Mouse (Mus musculus) neutrophil, adult 83 days (primary cell): ENCODE results near the gene Srrm3. TPM values are rescaled to one million over a fixed set of nuclear protein-coding genes. Genes with fewer than 3 reads are reported as not detected.

Experiments used
- total RNA-seq, 2 experiments: library from RNA; stranded (reverse); gene quantifications; one replicate each; pipeline ENCODE4 v1.2.4; 2023

The Srrm3 gene
- not detected for total RNA-seq

DNA sequence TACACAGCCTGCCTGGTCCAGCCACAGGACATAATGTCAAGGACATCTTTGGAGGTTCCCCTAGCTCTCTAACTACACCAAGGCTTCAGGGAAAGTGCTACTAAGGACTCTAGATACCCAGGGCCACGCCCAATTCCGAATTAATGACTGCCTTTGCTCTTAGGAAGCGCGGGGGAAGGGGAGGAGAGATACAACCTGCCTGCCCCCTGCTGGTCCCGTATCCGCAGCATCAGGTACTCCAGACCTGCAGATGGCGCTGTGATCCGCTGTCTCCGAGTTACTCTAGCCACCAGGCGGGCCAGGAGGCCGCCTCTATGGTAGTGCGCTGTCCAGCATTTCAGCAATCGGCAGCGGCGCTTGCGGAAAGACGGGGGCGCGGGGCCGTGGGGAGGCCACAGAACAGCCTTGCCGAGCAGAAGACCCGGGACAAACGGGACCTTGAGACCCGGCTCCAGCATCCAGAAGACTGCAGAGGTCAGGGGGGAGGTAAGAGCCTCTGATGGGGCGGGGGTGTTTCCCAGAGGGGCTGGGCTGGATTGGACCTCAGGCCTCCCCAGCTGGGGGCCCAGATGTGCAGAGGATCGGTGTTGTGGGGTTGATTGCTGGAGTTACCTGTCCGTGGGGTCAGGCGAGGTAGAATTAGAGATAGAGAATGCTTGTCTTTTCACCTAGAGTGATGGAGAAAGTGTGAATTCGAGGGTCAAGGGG is at the start of gene Srrm3:
Srrm3 (plus strand) TSS at position 336 of the 708 bp plus-strand sequence.

GRCm38 (mm10) chr5:135777796-135778470 is 28.8 kb upstream of the Srrm3 start, which contains the start of gene Styxl1:
Gene Styxl1 (minus strand): TSS chr5:135778385.

DNA sequence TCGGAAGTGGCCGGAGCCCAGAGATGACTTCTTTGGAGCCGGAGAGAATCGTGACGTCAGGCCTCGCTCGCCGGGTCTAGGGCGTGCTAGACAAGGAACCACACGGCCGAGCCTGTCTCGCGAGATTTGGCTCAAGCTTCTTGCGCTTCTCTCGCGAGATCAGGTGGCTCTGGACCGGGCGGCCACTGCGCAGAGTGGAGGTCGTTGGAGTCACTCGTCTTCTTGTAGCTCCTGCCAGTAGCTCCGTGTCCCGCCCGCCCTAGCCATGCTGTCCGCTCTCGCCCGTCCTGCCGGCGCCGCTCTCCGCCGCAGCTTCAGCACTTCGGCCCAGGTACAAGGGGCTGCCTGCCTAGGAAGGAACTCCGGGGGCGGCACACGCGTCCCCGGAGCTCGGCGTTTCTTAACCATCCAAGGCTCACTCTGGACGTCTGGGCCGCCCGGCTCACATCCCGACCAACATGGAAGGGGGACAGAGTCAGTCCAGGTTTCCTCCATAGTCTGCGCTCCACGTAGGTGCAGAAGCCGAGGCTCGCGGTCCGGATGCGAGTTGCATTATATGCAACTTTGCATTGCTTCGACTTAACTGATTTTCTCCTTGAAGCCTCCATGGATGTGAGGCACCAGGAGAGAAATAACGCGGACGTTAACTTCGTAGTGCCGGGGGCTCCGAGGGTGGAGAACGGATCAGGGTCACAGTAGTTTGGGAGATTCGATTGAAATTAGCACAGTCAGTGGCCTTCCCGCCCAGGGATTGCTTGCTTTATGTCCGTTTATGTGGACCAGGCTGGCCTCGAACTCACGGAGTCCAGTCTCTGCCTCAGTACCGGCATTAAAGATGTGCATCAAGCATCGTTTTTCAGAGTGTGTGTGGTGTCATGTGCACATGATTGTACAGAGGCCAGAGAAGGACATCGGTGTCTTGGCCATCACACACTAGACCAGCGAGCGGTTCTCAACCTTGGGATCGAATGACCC is 27.9 kb upstream of the Srrm3 start, which contains the start of gene Mdh2:
Mdh2 (plus strand) TSS at position 10 of the 975 bp plus-strand sequence.

GRCm38 (mm10) chr5:135887675-135888102 is 81.0 kb downstream of the Srrm3 start, which contains the start of gene Hspb1:
Gene Hspb1 (plus strand): TSS chr5:135887919.

Other genes with a start within 250 kb of the Srrm3 start
- gene Ccl26, start 243.3 kb upstream of the Srrm3 start, total RNA-seq: not detected
- gene Ccl24, start 233.8 kb upstream of the Srrm3 start, total RNA-seq: under 1 TPM; 0.57 to 0.82 TPM
- gene Rhbdd2, start 174.3 kb upstream of the Srrm3 start, total RNA-seq: 1 to 10 TPM; 6.9 to 7.8 TPM
- 100 to 1,000 TPM; 106 to 109 TPM for gene Por, start 136.9 kb upstream of the Srrm3 start, total RNA-seq
- gene Tmem120a, start 62.4 kb upstream of the Srrm3 start, total RNA-seq: 10 to 100 TPM; 22.4 to 27.5 TPM
- gene Styxl1, start 28.5 kb upstream of the Srrm3 start, total RNA-seq: under 1 TPM; 0.33 to 0.72 TPM
- 100 to 1,000 TPM; 231 to 250 TPM for gene Mdh2, start 28.4 kb upstream of the Srrm3 start, total RNA-seq
- gene Hspb1, start 81.0 kb downstream of the Srrm3 start, total RNA-seq: not detected
- 100 to 1,000 TPM; 108 to 112 TPM for gene Ywhag, start 127.7 kb downstream of the Srrm3 start, total RNA-seq
- gene Ssc4d, start 167.6 kb downstream of the Srrm3 start, total RNA-seq: 1 to 10 TPM; 5.8 to 7.8 TPM
- gene Zp3, start 173.2 kb downstream of the Srrm3 start, total RNA-seq: not detected
- 10 to 100 TPM; 16.0 to 16.8 TPM for gene Dtx2, start 187.9 kb downstream of the Srrm3 start, total RNA-seq
- gene Upk3b, start 231.6 kb downstream of the Srrm3 start, total RNA-seq: not detected
- gene Upk3bl, start 247.6 kb downstream of the Srrm3 start, total RNA-seq: not detected